Mouse (Mus musculus): ENCODE measurements around the gene Rfx2.

Gene Rfx2

GRCm38 (mm10) chr17:56753452-56753851, 77.4 kb downstream of the Rfx2 start:
- DNase-seq (ENCODE audit: low spot score): no peak

- no peak for DNase-seq (ENCODE audit: low spot score)
Observed at GRCm38 (mm10) chr17:56751404-56752072, 79.3 kb downstream of the Rfx2 start.

GRCm38 (mm10) chr17:56744173-56744572, 86.6 kb downstream of the Rfx2 start:
- DNase-seq (ENCODE audit: low spot score): no peak

GRCm38 (mm10) chr17:56740788-56741160, 90.0 kb downstream of the Rfx2 start:
- DNase-seq (ENCODE audit: low spot score): no peak

- DNase-seq (ENCODE audit: low spot score): no peak
Observed at GRCm38 (mm10) chr17:56740118-56740787, 90.6 kb downstream of the Rfx2 start.

GRCm38 (mm10) chr17:56738221-56738620, 92.6 kb downstream of the Rfx2 start:
- DNase-seq (ENCODE audit: low spot score): no peak

- DNase-seq (ENCODE audit: low spot score): no peak
Observed at GRCm38 (mm10) chr17:56736534-56736933, 94.3 kb downstream of the Rfx2 start.

- no peak for DNase-seq (ENCODE audit: low spot score)
Observed at GRCm38 (mm10) chr17:56729656-56730055, 101.2 kb downstream of the Rfx2 start.

- no peak for DNase-seq (ENCODE audit: low spot score)
Observed at GRCm38 (mm10) chr17:56729151-56729550, 101.7 kb downstream of the Rfx2 start.

- DNase-seq (ENCODE audit: low spot score): no peak
Observed at GRCm38 (mm10) chr17:56728117-56728516, 102.7 kb downstream of the Rfx2 start.

- DNase-seq (ENCODE audit: low spot score): no peak
Observed at GRCm38 (mm10) chr17:56727659-56728058, 103.2 kb downstream of the Rfx2 start.

GRCm38 (mm10) chr17:56727029-56727649, 103.7 kb downstream of the Rfx2 start:
- DNase-seq (ENCODE audit: low spot score): no peak
